Mouse (Mus musculus): Measurements from ENCODE around the gene Grhl3. TPM values are rescaled to one million over a fixed set of nuclear protein-coding genes. Genes with fewer than 3 reads are reported as not detected.

Grhl3 gene
- total and polyA plus RNA-seq, 3 experiments, result not detected

- H3K79me2 ChIP-seq (replicated peaks; ENCODE audit: control insufficient read depth, extremely low read depth, insufficient read depth, poor library complexity, severe bottlenecking), result no peaks in the 10 kb centered on the region
- H3K27me3 ChIP-seq (replicated peaks), result peaks cover 11% of the 10 kb centered on the region
- no peak overlapping the region for H3K4me2 ChIP-seq (ENCODE audit: insufficient read depth, low read depth, poor library complexity, severe bottlenecking)
- peaks cover 2 to 15% of the 10 kb centered on the region in 2 experiments; a peak in 3 of 4 replicates for H3K4me1 ChIP-seq (ENCODE audit: control insufficient read depth in 1 of 2, insufficient read depth in 2 of 2)
- TF ChIP-seq RAD21 (IDR thresholded peaks at IDR 0.05; ENCODE audit: low read depth, low read length) (peak; percentile 37), CTCF (conservative IDR thresholded peaks at IDR 0.05 in 1 of 2, IDR thresholded peaks at IDR 0.05 in 1 of 2; ENCODE audit: low read depth in 2 of 2, low read length in 2 of 2) (peak; percentile 60 to 74; a peak in 3 of 4 replicates), SMC3 (IDR thresholded peaks at IDR 0.05; ENCODE audit: low read depth, low read length) (peak; percentile 59), TCF12 (IDR thresholded peaks at IDR 0.05; ENCODE audit: low read depth, low read length) (no peak)
- H3K4me3 ChIP-seq (replicated peaks in 1 of 3; ENCODE audit: low read depth in 2 of 3, low read length in 2 of 3, poor library complexity in 1 of 3), result no peak overlapping the region
- no peaks in the 10 kb centered on the region for H3K36me3 ChIP-seq (replicated peaks in 1 of 2; ENCODE audit: control insufficient read depth in 1 of 2, insufficient read depth in 1 of 2, low read length in 1 of 2)
- dilution Hi-C loops (cut with MboI; ENCODE audit: extremely low pct_ligation_motif_present, extremely low pct_unique_long_range_greater_than_20kb, low sequenced_read_pairs), result no loop called here
- no peaks in the 10 kb centered on the region for H3K9me3 ChIP-seq (replicated peaks; ENCODE audit: low read length)
- in situ Hi-C loops (cut with MboI; ENCODE audit: low pct_ligation_motif_present, low pct_unique_long_range_greater_than_20kb, low sequenced_read_pairs), result no loop called here
- no peak overlapping the region for H3K27ac ChIP-seq (ENCODE audit: insufficient read depth, low read depth)
- no peak overlapping the region for H3K9ac ChIP-seq (ENCODE audit: insufficient read depth, low read depth)
- DNase-seq (ENCODE audit: extremely low read depth), result no peak
Observed at GRCm38 (mm10) chr4:135507547-135508350, 65.7 kb downstream of the Grhl3 start.

GRCm38 (mm10) chr4:135505794-135506193, 67.6 kb downstream of the Grhl3 start:
- peaks cover 2 to 15% of the 10 kb centered on the region in 2 experiments; a peak in 3 of 4 replicates for H3K4me1 ChIP-seq (ENCODE audit: control insufficient read depth in 1 of 2, insufficient read depth in 2 of 2)
- no peak for DNase-seq (ENCODE audit: extremely low read depth)
- H3K9ac ChIP-seq (ENCODE audit: insufficient read depth, low read depth), result no peak overlapping the region
- no peak overlapping the region for H3K4me2 ChIP-seq (ENCODE audit: insufficient read depth, low read depth, poor library complexity, severe bottlenecking)
- H3K4me3 ChIP-seq (replicated peaks in 1 of 3; ENCODE audit: low read depth in 2 of 3, low read length in 2 of 3, poor library complexity in 1 of 3), result no peak overlapping the region
- H3K27me3 ChIP-seq (replicated peaks), result peaks cover 1% of the 10 kb centered on the region
- dilution Hi-C loops (cut with MboI; ENCODE audit: extremely low pct_ligation_motif_present, extremely low pct_unique_long_range_greater_than_20kb, low sequenced_read_pairs) (no loop called here), in situ Hi-C loops (cut with MboI; ENCODE audit: low pct_ligation_motif_present, low pct_unique_long_range_greater_than_20kb, low sequenced_read_pairs) (no loop called here)
- no peaks in the 10 kb centered on the region for H3K36me3 ChIP-seq (replicated peaks in 1 of 2; ENCODE audit: control insufficient read depth in 1 of 2, insufficient read depth in 1 of 2, low read length in 1 of 2)
- no peak for TF ChIP-seq POLR2AphosphoS2 (IDR thresholded peaks at IDR 0.05; ENCODE audit: low read depth, low read length)
- TF ChIP-seq MAZ (IDR thresholded peaks at IDR 0.05; ENCODE audit: low read depth, low read length), result no peak
- TF ChIP-seq MYC (IDR thresholded peaks at IDR 0.05; ENCODE audit: low read depth, low read length), result no peak
- no peak for TF ChIP-seq IRF4 (IDR thresholded peaks at IDR 0.05; ENCODE audit: low read depth, low read length)
- TF ChIP-seq CTCF (conservative IDR thresholded peaks at IDR 0.05 in 1 of 2, IDR thresholded peaks at IDR 0.05 in 1 of 2; ENCODE audit: low read depth in 2 of 2, low read length in 2 of 2), result no peak
- TF ChIP-seq MEF2A (IDR thresholded peaks at IDR 0.05; ENCODE audit: borderline replicate concordance, low read depth, low read length), result no peak
- no peak for TF ChIP-seq CHD1 (IDR thresholded peaks at IDR 0.05; ENCODE audit: low read depth, low read length)
- no peak for TF ChIP-seq GABPA (IDR thresholded peaks at IDR 0.05; ENCODE audit: insufficient replicate concordance, low read depth, low read length)
- no peak for TF ChIP-seq JUND (conservative IDR thresholded peaks at IDR 0.05; ENCODE audit: low read depth, low read length)
- no peak for TF ChIP-seq E2F4 (IDR thresholded peaks at IDR 0.05; ENCODE audit: insufficient replicate concordance, low read depth, low read length)
- no peak for TF ChIP-seq ZKSCAN1 (IDR thresholded peaks at IDR 0.05; ENCODE audit: borderline replicate concordance, low read depth, low read length)
- TF ChIP-seq MAX (IDR thresholded peaks at IDR 0.05; ENCODE audit: low read length), result no peak
- TF ChIP-seq POLR2A (IDR thresholded peaks at IDR 0.05; ENCODE audit: low read depth, low read length), result no peak
- TF ChIP-seq RCOR1 (conservative IDR thresholded peaks at IDR 0.05; ENCODE audit: low read depth, low read length), result no peak
- no peaks in the 10 kb centered on the region for H3K79me2 ChIP-seq (replicated peaks; ENCODE audit: control insufficient read depth, extremely low read depth, insufficient read depth, poor library complexity, severe bottlenecking)
- no peak overlapping the region for H3K27ac ChIP-seq (ENCODE audit: insufficient read depth, low read depth)
- peaks cover 3% of the 10 kb centered on the region for H3K9me3 ChIP-seq (replicated peaks; ENCODE audit: low read length)
